ENCODE assay signal across 17 mouse cellular contexts in genomic region chr1:146442576-146442975, GRCm38 (mm10). TPM values are rescaled to one million over a fixed set of nuclear protein-coding genes. Genes with fewer than 3 reads are reported as not detected.
"Had no signal": no experiment of that assay in that cellular context is flagged by ENCODE, and none has a peak within 500 bp of the region (broad histone marks: within the 10 kb centered on the region; RNA-seq: fewer than 3 reads in every experiment).

No protein-coding gene starts in this region.

- H3K9me3 ChIP-seq: liver, embryonic 15.5 days; lung, embryonic 15.5 days; megakaryocyte, embryonic 14.5 days; midbrain, embryonic 13.5 days; midbrain, embryonic 15.5 days; neural tube, embryonic 12.5 days had no signal

- H3K27ac ChIP-seq: liver, embryonic 15.5 days; lung, embryonic 15.5 days; macrophage; midbrain, embryonic 13.5 days; midbrain, embryonic 15.5 days; neural tube, embryonic 12.5 days had no signal

- ATAC-seq: liver, postnatal 0 days; lung, postnatal 0 days; midbrain, embryonic 13.5 days; midbrain, embryonic 15.5 days had no signal

- H3K36me3 ChIP-seq: liver, embryonic 15.5 days; lung, embryonic 15.5 days; midbrain, embryonic 13.5 days; midbrain, embryonic 15.5 days; neural tube, embryonic 12.5 days had no signal

- H3K4me2 ChIP-seq: liver, embryonic 15.5 days; lung, embryonic 15.5 days; midbrain, embryonic 11.5 days; midbrain, embryonic 13.5 days; midbrain, embryonic 15.5 days; neural tube, embryonic 12.5 days had no signal

- H3K4me1 ChIP-seq: liver, embryonic 15.5 days; lung, embryonic 15.5 days; megakaryocyte, embryonic 14.5 days; midbrain, embryonic 13.5 days; midbrain, embryonic 15.5 days; neural tube, embryonic 12.5 days had no signal

- DNase-seq: liver, postnatal 0 days; lung, adult 2 months; lung, postnatal 14 days; lung, postnatal 36 days; right cerebral cortex, postnatal 14 days; thymus, adult 18-20 months; thymus, postnatal 25 days; thymus, postnatal 4 days had no signal

- H3K9ac ChIP-seq: liver, embryonic 15.5 days; liver, postnatal 0 days; lung, embryonic 15.5 days; midbrain, embryonic 13.5 days; midbrain, embryonic 15.5 days; neural tube, embryonic 12.5 days had no signal

- H3K27me3 ChIP-seq: liver, embryonic 15.5 days; lung, embryonic 15.5 days; megakaryocyte, embryonic 14.5 days; midbrain, embryonic 13.5 days; midbrain, embryonic 15.5 days; neural tube, embryonic 12.5 days had no signal

- H3K4me3 ChIP-seq: liver, embryonic 15.5 days; lung, embryonic 15.5 days; megakaryocyte, embryonic 14.5 days; midbrain, embryonic 13.5 days; midbrain, embryonic 15.5 days; neural tube, embryonic 12.5 days had no signal

RNA-seq across cellular contexts. Expression of gene Brinp3, which starts 52.0 kb away (rescaled TPM):
- polyA plus RNA-seq: liver, embryonic 15.5 days; liver, postnatal 0 days; lung, adult 2 months; lung, postnatal 0 days; macrophage had no signal
